10 mouse cellular contexts compared by ENCODE assay signal in genomic region chr2:119328546-119328945, GRCm38 (mm10). TPM values are rescaled to one million over a fixed set of nuclear protein-coding genes. Genes with fewer than 3 reads are reported as not detected.
DNase-seq lines count a peak whose midpoint lies in the region; ATAC-seq lines count a peak whose summit lies in the region.
"Had no signal": no experiment of that assay in that cellular context is flagged by ENCODE, and none has a peak within 500 bp of the region (broad histone marks: within the 10 kb centered on the region; RNA-seq: fewer than 3 reads in every experiment).

No protein-coding gene starts in this region.

- H3K4me3 ChIP-seq in heart, embryonic 11.5 days (ENCODE audit: low read depth, low read length), result no peak overlapping the region; the same call in 1 of the 2 replicates
- no peak overlapping the region for H3K4me3 ChIP-seq in embryonic facial prominence, embryonic 13.5 days
- H3K4me3 ChIP-seq in hindbrain, embryonic 12.5 days, result 0 out of 2 replicates have a peak overlapping the region, but pooled peaks have one; percentile 38
- H3K4me3 ChIP-seq in midbrain, embryonic 13.5 days (replicated peaks), result peak overlapping the region; percentile 48; the same call in 1 of the 2 replicates

- H3K27ac ChIP-seq in heart, embryonic 11.5 days (ENCODE audit: low read depth, low read length), result no peak overlapping the region
- H3K27ac ChIP-seq in embryonic facial prominence, embryonic 13.5 days, result no peak overlapping the region
- no peak overlapping the region for H3K27ac ChIP-seq in hindbrain, embryonic 12.5 days
- no peak overlapping the region for H3K27ac ChIP-seq in midbrain, embryonic 13.5 days

- H3K27me3 ChIP-seq in heart, embryonic 11.5 days (ENCODE audit: control insufficient read depth, insufficient read depth, low read length), result peaks cover 81% of the 10 kb centered on the region
- peaks cover 91% of the 10 kb centered on the region for H3K27me3 ChIP-seq in embryonic facial prominence, embryonic 13.5 days
- peaks cover 89% of the 10 kb centered on the region for H3K27me3 ChIP-seq in hindbrain, embryonic 12.5 days
- H3K27me3 ChIP-seq in midbrain, embryonic 13.5 days, result peaks cover 90% of the 10 kb centered on the region

- DNase-seq in heart, postnatal 10 days, result no peak
- DNase-seq in frontal cortex, postnatal 36 days (ENCODE audit: low spot score in 2 of 2), result no peak
- DNase-seq in adipocyte (ENCODE audit: low spot score), result no peak
- DNase-seq in urinary bladder, adult 2 months (ENCODE audit: low spot score), result no peak
- DNase-seq: retina, postnatal 1 day had no signal

- no peak overlapping the region for H3K9ac ChIP-seq in heart, embryonic 11.5 days (ENCODE audit: low read depth, low read length)
- H3K9ac ChIP-seq in embryonic facial prominence, embryonic 13.5 days, result no peak overlapping the region
- H3K9ac ChIP-seq in hindbrain, embryonic 12.5 days, result no peak overlapping the region
- H3K9ac ChIP-seq in midbrain, embryonic 13.5 days (replicated peaks), result no peak overlapping the region

- no peaks in the 10 kb centered on the region for H3K9me3 ChIP-seq in heart, embryonic 11.5 days (replicated peaks; ENCODE audit: control insufficient read depth, low read length)
- H3K9me3 ChIP-seq in embryonic facial prominence, embryonic 13.5 days, result no peaks in the 10 kb centered on the region
- H3K9me3 ChIP-seq in hindbrain, embryonic 12.5 days (replicated peaks), result no peaks in the 10 kb centered on the region
- H3K9me3 ChIP-seq in midbrain, embryonic 13.5 days, result no peaks in the 10 kb centered on the region

- WGBS in heart, embryonic 11.5 days (ENCODE audit: insufficient replicate concordance), result 42% methylated on average over 5 of the region's 5 CpGs
- WGBS in embryonic facial prominence, embryonic 13.5 days, result 37% methylated on average over 5 of the region's 5 CpGs
- WGBS in hindbrain, embryonic 12.5 days, result 38% methylated on average over 5 of the region's 5 CpGs
- WGBS in midbrain, embryonic 13.5 days, result 39% methylated on average over 5 of the region's 5 CpGs

- no peak for ATAC-seq in heart, embryonic 11.5 days (replicated peaks; ENCODE audit: insufficient number of reproducible peaks, low FRiP score, low TSS enrichment)
- ATAC-seq in embryonic facial prominence, embryonic 13.5 days (ENCODE audit: insufficient number of reproducible peaks, insufficient read depth, low FRiP score, low TSS enrichment, low read depth), result no peak
- ATAC-seq in hindbrain, embryonic 12.5 days (ENCODE audit: low FRiP score), result no peak
- no peak for ATAC-seq in midbrain, embryonic 13.5 days

- peaks cover 18% of the 10 kb centered on the region for H3K4me1 ChIP-seq in heart, embryonic 11.5 days (ENCODE audit: control insufficient read depth, insufficient read depth, low read length)
- peaks cover 41% of the 10 kb centered on the region for H3K4me1 ChIP-seq in embryonic facial prominence, embryonic 13.5 days
- H3K4me1 ChIP-seq in hindbrain, embryonic 12.5 days, result peaks cover 44% of the 10 kb centered on the region
- peaks cover 53% of the 10 kb centered on the region for H3K4me1 ChIP-seq in midbrain, embryonic 13.5 days (replicated peaks)

- peak overlapping the region; percentile 96 for H3K4me2 ChIP-seq in heart, embryonic 11.5 days
- H3K4me2 ChIP-seq in embryonic facial prominence, embryonic 13.5 days, result 0 out of 2 replicates have a peak overlapping the region, but pooled peaks have one; percentile 85
- H3K4me2 ChIP-seq in hindbrain, embryonic 12.5 days (replicated peaks), result peak overlapping the region; percentile 72
- peak overlapping the region; percentile 79 for H3K4me2 ChIP-seq in midbrain, embryonic 13.5 days (replicated peaks)

- intact Hi-C loops in heart, postnatal 10 days (cut with DNase I), result no loop called here

- H3K36me3 ChIP-seq in heart, embryonic 11.5 days (ENCODE audit: control insufficient read depth, insufficient read depth, low read length), result no peaks in the 10 kb centered on the region
- no peaks in the 10 kb centered on the region for H3K36me3 ChIP-seq in embryonic facial prominence, embryonic 13.5 days
- H3K36me3 ChIP-seq in hindbrain, embryonic 12.5 days, result no peaks in the 10 kb centered on the region
- no peaks in the 10 kb centered on the region for H3K36me3 ChIP-seq in midbrain, embryonic 13.5 days

RNA-seq across cellular contexts. Expression of gene Dll4, which starts 3.0 kb away (rescaled TPM):
- 3.7 and 5.0 TPM in 2 replicates for polyA plus RNA-seq in heart, embryonic 11.5 days (2014; fragmentation: Nextera tagmentation; extraction: Ambion mirVana)
- total RNA-seq in heart, postnatal 10 days (2021), result 10 to 100 TPM; 23.8 to 27.9 TPM
- 4.2 and 4.6 TPM in 2 replicates for polyA plus RNA-seq in embryonic facial prominence, embryonic 13.5 days (2015; fragmentation: Nextera tagmentation; extraction: Ambion mirVana)
- polyA plus RNA-seq in hindbrain, embryonic 12.5 days (2016; fragmentation: Nextera tagmentation; extraction: Ambion mirVana), result 5.6 TPM in 2 replicates
- 5.4 and 5.9 TPM in 2 replicates for polyA plus RNA-seq in midbrain, embryonic 13.5 days (2015; fragmentation: Nextera tagmentation; extraction: Ambion mirVana)
- 5.5 and 6.4 TPM in 2 replicates for polyA plus RNA-seq in urinary bladder, adult 2 months (2012; rRNA removed)

RNA-seq across cellular contexts. Expression of gene Chac1, which starts 22.5 kb away (rescaled TPM):
- polyA plus RNA-seq in heart, embryonic 11.5 days (2014; fragmentation: Nextera tagmentation; extraction: Ambion mirVana), result 0.35 and 0.74 TPM in 2 replicates
- total RNA-seq in heart, postnatal 10 days (2021), result 1 to 10 TPM; 3.5 to 7.5 TPM
- 1.7 and 1.8 TPM in 2 replicates for polyA plus RNA-seq in embryonic facial prominence, embryonic 13.5 days (2015; fragmentation: Nextera tagmentation; extraction: Ambion mirVana)
- polyA plus RNA-seq in hindbrain, embryonic 12.5 days (2016; fragmentation: Nextera tagmentation; extraction: Ambion mirVana), result 1.9 and 2.4 TPM in 2 replicates
- 4.0 and 4.3 TPM in 2 replicates for polyA plus RNA-seq in midbrain, embryonic 13.5 days (2015; fragmentation: Nextera tagmentation; extraction: Ambion mirVana)
- 1.4 and 1.5 TPM in 2 replicates for polyA plus RNA-seq in urinary bladder, adult 2 months (2012; rRNA removed)

RNA-seq across cellular contexts. Expression of gene Vps18, which starts 40.0 kb away (rescaled TPM):
- 6.9 and 8.7 TPM in 2 replicates for polyA plus RNA-seq in heart, embryonic 11.5 days (2014; fragmentation: Nextera tagmentation; extraction: Ambion mirVana)
- total RNA-seq in heart, postnatal 10 days (2021), result 10 to 100 TPM; 13.4 to 13.7 TPM
- 20.1 and 20.7 TPM in 2 replicates for polyA plus RNA-seq in embryonic facial prominence, embryonic 13.5 days (2015; fragmentation: Nextera tagmentation; extraction: Ambion mirVana)
- 28.2 and 28.3 TPM in 2 replicates for polyA plus RNA-seq in hindbrain, embryonic 12.5 days (2016; fragmentation: Nextera tagmentation; extraction: Ambion mirVana)
- polyA plus RNA-seq in midbrain, embryonic 13.5 days (2015; fragmentation: Nextera tagmentation; extraction: Ambion mirVana), result 26.0 and 26.3 TPM in 2 replicates
- polyA plus RNA-seq in urinary bladder, adult 2 months (2012; rRNA removed), result 15.9 and 17.9 TPM in 2 replicates

RNA-seq across cellular contexts. Expression of gene Rhov, which starts 57.5 kb away (rescaled TPM):
- polyA plus RNA-seq in heart, embryonic 11.5 days (2014; fragmentation: Nextera tagmentation; extraction: Ambion mirVana), result not detected in 2 replicates
- not detected for total RNA-seq in heart, postnatal 10 days (2021)
- 16.7 and 17.9 TPM in 2 replicates for polyA plus RNA-seq in embryonic facial prominence, embryonic 13.5 days (2015; fragmentation: Nextera tagmentation; extraction: Ambion mirVana)
- polyA plus RNA-seq in hindbrain, embryonic 12.5 days (2016; fragmentation: Nextera tagmentation; extraction: Ambion mirVana), result 5.8 and 8.2 TPM in 2 replicates
- 15.1 and 15.5 TPM in 2 replicates for polyA plus RNA-seq in midbrain, embryonic 13.5 days (2015; fragmentation: Nextera tagmentation; extraction: Ambion mirVana)
- 31.2 and 34.1 TPM in 2 replicates for polyA plus RNA-seq in urinary bladder, adult 2 months (2012; rRNA removed)
- total RNA-seq: hematopoietic stem cell, adult 5-6 weeks had no signal

Comparison
In these comparisons a context has a peak if more than half of its experiments do, and no peak if none do; other contexts are left out.
1. H3K4me3 ChIP-seq: peak in hindbrain, embryonic 12.5 days (single experiment) and midbrain, embryonic 13.5 days (single experiment); none in heart, embryonic 11.5 days (single experiment) and embryonic facial prominence, embryonic 13.5 days (single experiment).
2. Peak in every context shown above with its lines, with median percentiles within 50 percentile points of each other: H3K4me2 ChIP-seq.